Mouse (Mus musculus) intestine, postnatal 0 days (tissue): ENCODE results near the gene Klrb1f. TPM values are rescaled to one million over a fixed set of nuclear protein-coding genes. Genes with fewer than 3 reads are reported as not detected.
"Not testable (repeated sequence)": the region's sequence is repeated elsewhere in the genome, so short reads cannot be mapped to it uniquely, and the experiment has no call there.

Experiments used
- ATAC-seq: fragments of 200-750 bp; cut with Nextera tagmentation; 2 replicates; pipeline ENCODE4 v1.8.0; 2017; ENCODE audit warnings: mild to moderate bottlenecking, moderate TSS enrichment, moderate library complexity
- H3K27ac ChIP-seq: fragments of 300-500 bp; sonication (generic); 2 replicates; pipeline ENCODE4 v1.5.1; 2014; ENCODE audit warnings: mild to moderate bottlenecking, low read depth, low read length, moderate library complexity
- H3K27me3 ChIP-seq: fragments of 300-500 bp; sonication (generic); replicated peaks from 2 replicates; pipeline ENCODE4 v1.6.1; 2014; ENCODE audit warnings: low read length, mixed read lengths; ENCODE audit not compliant: control insufficient read depth, insufficient read depth
- H3K36me3 ChIP-seq: fragments of 300-500 bp; sonication (generic); 2 replicates; pipeline ENCODE4 v1.6.1; 2014; ENCODE audit warnings: mild to moderate bottlenecking, moderate library complexity; ENCODE audit not compliant: control insufficient read depth, insufficient read depth
- H3K4me1 ChIP-seq: fragments of 300-500 bp; sonication (generic); replicated peaks from 2 replicates; pipeline ENCODE4 v1.6.1; 2014; ENCODE audit warnings: antibody characterized with exemption, low read length, mixed read lengths; ENCODE audit not compliant: control insufficient read depth, insufficient read depth
- H3K4me2 ChIP-seq: fragments of 300-500 bp; sonication (generic); replicated peaks from 2 replicates; pipeline ENCODE4 v1.6.1; 2014; ENCODE audit warnings: low read depth, mild to moderate bottlenecking, moderate library complexity
- H3K4me3 ChIP-seq: fragments of 300-500 bp; sonication (generic); 2 replicates; pipeline ENCODE4 v1.5.1; 2014; ENCODE audit warnings: low read depth, low read length
- H3K9ac ChIP-seq: fragments of 300-500 bp; sonication (generic); 2 replicates; pipeline ENCODE4 v1.6.1; 2014; ENCODE audit warnings: mild to moderate bottlenecking, low read depth, low read length
- H3K9me3 ChIP-seq: fragments of 300-500 bp; sonication (generic); 2 replicates; pipeline ENCODE4 v1.6.1; 2016; ENCODE audit warnings: mixed run types; ENCODE audit not compliant: control insufficient read depth
- CTCF ChIP-seq: sonication (generic); IDR thresholded peaks from 2 replicates; pipeline ENCODE4 v1.5.1; 2016; ENCODE audit warnings: low read depth, mild to moderate bottlenecking, control low read depth, antibody characterized with exemption, moderate library complexity
- WGBS: fragments of 180-500 bp; shearing (Covaris S2); extraction: QIAGEN DNeasy Blood & Tissue Kit; methylation state at CpG from one replicate; pipeline ENCODE4 v1.1.7; 2014; 5-methylcytosine and 5-hydroxymethylcytosine counted together
- polyA plus RNA-seq: library from polyadenylated mRNA; unstranded; fragments of >200 nt; fragmentation: Nextera tagmentation; extraction: Ambion mirVana; gene quantifications from 2 replicates; pipeline ENCODE4 v1.2.1, GENCODE M21; 2015

The Klrb1f gene
- polyA plus RNA-seq, 1 experiment from 2014 or later = 0.44 TPM

DNA sequence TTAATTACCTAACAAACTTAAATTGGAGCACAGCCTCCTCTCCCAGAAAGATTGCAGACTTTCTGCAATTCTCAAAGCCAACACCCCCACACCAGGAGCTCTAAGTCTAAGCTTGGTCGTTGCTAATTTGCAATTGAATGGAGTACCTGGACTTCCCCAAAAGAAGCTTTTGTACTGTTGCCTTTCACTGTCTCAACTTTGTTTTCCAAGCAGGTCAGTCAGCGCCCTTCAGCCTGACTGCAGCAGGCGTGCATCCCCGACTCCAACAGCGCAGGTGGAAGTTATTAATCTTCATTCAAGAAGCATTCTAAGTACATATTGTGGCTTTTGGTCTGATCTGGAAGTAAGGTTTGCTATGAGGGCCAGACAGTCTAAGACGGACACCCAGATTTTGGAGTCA is 39.4 kb downstream of the Klrb1f start:
- Histone ChIP-seq H3K36me3 (no peaks in the 10 kb centered on the region), H3K9ac (no peak overlapping the region), H3K4me3 (no peak overlapping the region), H3K9me3 (no peaks in the 10 kb centered on the region), H3K27me3 (no peaks in the 10 kb centered on the region), H3K4me1 (no peaks in the 10 kb centered on the region), H3K4me2 (no peak overlapping the region), H3K27ac (no peak overlapping the region)
- no peak for TF ChIP-seq CTCF
- ATAC-seq = no peak
- WGBS = 94% methylated on average over 6 of the region's 6 CpGs

DNA sequence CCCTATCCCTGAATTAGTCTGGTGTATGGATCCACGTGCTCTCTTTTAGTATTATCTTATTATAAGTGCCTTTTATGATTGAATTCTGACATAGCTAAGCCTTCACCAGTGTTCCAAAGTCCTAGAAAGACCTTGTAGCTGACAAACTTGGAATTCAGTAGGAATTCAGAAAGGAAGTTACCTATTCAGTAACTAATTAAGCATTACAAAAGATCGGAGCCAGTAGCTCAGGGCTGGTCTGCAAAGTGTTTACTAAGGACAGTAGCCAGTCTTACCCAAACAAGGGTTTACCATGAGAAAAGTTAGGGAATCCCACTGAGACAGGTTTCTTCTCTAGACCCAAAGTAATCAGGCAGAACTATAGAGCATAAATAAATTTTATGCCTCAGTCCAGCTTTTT is 40.3 kb downstream of the Klrb1f start:
- not testable (repeated sequence) for ATAC-seq, H3K9ac ChIP-seq
- 72% methylated on average over 2 of the region's 2 CpGs for WGBS

DNA sequence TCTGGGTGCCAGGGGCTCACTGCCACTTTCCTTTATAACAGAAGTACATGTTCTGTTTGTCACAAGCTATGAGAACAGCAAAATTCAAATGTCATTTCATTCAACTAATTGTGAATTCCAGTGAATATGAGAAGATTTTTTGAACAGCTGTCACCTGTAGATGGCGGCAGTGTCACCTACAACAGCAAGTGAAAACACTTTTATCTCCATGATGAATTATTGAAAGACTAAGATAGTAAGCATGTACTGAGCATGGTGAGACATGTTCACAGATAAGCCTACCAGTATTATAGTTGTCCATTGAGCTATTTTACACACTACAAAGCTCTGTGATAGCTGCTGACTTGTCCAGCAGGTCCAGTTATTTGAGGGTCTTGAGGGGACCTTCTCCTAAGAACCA is 42.5 kb downstream of the Klrb1f start:
- peak; percentile 70 for TF ChIP-seq CTCF

More for the DNA sequence above, 40.3 kb downstream of the Klrb1f start:
- H3K36me3 ChIP-seq, H3K27me3 ChIP-seq, H3K27ac ChIP-seq, H3K4me2 ChIP-seq, H3K4me1 ChIP-seq, H3K9me3 ChIP-seq, H3K4me3 ChIP-seq: not testable (repeated sequence)

DNA sequence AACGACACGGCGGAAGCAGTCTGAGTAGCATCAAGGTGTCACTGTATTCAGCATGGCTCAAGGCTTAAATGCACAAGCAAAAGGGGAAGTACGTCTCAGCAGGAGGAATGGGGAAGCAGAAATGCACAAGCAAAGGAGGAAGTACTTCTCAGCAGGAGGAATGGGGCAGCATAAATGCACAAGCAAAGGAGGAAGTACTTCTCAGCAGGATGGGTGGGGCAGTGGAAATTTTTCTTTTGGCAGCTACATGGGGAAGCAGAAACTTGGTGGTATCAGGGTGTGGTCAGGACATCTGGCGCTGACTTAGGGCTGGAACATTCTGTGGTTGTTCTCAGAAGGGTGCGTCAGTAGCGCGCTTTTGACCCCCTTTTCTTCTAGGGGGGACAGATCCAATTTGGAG is 42.9 kb downstream of the Klrb1f start:
- not testable (repeated sequence) for H3K4me2 ChIP-seq, ATAC-seq, H3K4me1 ChIP-seq, H3K27ac ChIP-seq, H3K9me3 ChIP-seq, H3K27me3 ChIP-seq, H3K36me3 ChIP-seq, H3K4me3 ChIP-seq, H3K9ac ChIP-seq
- WGBS = 94% methylated on average over 8 of the region's 8 CpGs

More for the DNA sequence above, 42.5 kb downstream of the Klrb1f start:
- no peak for ATAC-seq
- no peaks in the 10 kb centered on the region for H3K9me3 ChIP-seq
- no peaks in the 10 kb centered on the region for H3K4me1 ChIP-seq
- no peak overlapping the region for H3K9ac ChIP-seq
- no peaks in the 10 kb centered on the region for H3K36me3 ChIP-seq
- no peak overlapping the region for H3K4me3 ChIP-seq
- no peaks in the 10 kb centered on the region for H3K27me3 ChIP-seq
- no peak overlapping the region for H3K4me2 ChIP-seq
- no peak overlapping the region for H3K27ac ChIP-seq
- 81% methylated on average over 1 of the region's 1 CpGs for WGBS

DNA sequence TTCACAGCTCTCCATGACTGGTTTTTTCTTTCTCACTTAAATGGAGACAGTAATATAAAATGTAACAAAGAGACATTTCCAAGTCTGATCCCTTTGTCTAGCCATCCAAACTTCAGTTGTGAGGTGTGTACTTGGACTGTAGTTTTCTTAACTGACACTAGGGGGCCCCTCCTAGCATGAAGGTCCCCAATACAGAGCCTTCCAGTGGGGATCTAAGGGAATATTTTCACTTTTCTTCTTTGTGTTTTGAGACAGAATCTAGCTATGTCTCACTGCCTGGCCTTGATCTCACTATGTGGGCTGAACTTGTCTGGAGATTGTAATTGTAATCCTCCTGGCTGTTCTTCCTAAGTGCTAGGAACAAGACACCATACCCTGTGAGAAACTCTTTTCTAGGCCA is 49.5 kb downstream of the Klrb1f start:
- ATAC-seq = no peak
- H3K36me3 ChIP-seq = peaks cover 12% of the 10 kb centered on the region; the same call in 1 of the 2 replicates

DNA sequence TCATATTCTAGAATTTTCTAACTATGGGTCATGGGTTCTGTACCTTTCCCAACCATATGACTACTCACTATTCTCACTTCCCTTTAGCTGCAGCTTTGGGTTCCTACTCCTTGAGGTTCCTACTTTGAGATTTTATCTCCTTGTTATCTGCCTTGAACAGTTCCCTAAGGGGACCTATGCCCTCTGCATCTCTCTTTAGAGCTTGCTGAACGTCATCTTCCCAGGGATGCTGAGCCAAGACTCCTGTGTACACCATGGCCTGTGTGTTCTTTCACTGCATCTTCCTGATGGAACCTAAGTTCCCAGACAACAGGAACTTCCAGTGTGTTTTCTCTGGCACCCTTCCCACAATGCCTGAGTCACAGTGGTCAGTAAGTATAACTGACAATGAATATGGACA is 52.2 kb downstream of the Klrb1f start:
- 26% methylated on average over 1 of the region's 1 CpGs for WGBS
- Histone ChIP-seq H3K27me3 (no peaks in the 10 kb centered on the region), H3K9me3 (no peaks in the 10 kb centered on the region), H3K4me2 (peak overlapping the region; percentile 49), H3K4me1 (no peaks in the 10 kb centered on the region), H3K9ac (peak overlapping the region; percentile 53), H3K27ac (peak overlapping the region; percentile 29; the same call in 1 of the 2 replicates), H3K4me3 (peak overlapping the region; percentile 20), H3K36me3 (peaks cover 12% of the 10 kb centered on the region; the same call in 1 of the 2 replicates)
- no peak for TF ChIP-seq CTCF
- ATAC-seq = no peak

More for the DNA sequence above, 49.5 kb downstream of the Klrb1f start:
- 0 out of 2 replicates have a peak overlapping the region, but pooled peaks have one; percentile 14 for H3K4me2 ChIP-seq
- H3K4me1 ChIP-seq = no peaks in the 10 kb centered on the region
- no peaks in the 10 kb centered on the region for H3K27me3 ChIP-seq
- TF ChIP-seq CTCF = peak; percentile 84
- no peaks in the 10 kb centered on the region for H3K9me3 ChIP-seq
- no peak overlapping the region; the same call in 1 of the 2 replicates for H3K9ac ChIP-seq
- H3K4me3 ChIP-seq = no peak overlapping the region
- H3K27ac ChIP-seq = no peak overlapping the region

DNA sequence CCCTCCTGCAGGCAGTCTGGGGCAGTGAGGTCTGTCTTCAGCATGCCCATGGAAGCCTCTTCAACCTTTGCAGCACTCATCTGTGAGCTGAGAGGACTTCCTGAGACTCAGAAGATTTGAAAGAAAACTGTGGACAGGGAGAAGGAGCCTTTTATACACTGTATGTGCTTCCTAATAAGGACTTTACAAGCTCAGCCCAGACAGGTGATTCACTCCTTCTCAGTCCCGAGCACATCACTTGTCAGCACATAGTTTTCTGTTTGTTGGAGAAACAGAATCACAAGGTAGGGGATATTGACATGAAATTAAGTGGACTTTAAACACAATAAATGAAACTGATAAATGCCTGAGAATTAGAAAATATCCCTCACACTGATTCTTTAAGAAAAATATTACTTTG is 55.1 kb downstream of the Klrb1f start, which contains the start of gene Clec2e:
Gene Clec2e, minus strand, starts transcription at position 120 of the 400 bp plus-strand sequence.
- ATAC-seq = peak; percentile 74
- H3K9me3 ChIP-seq, H3K4me1 ChIP-seq, H3K27me3 ChIP-seq: not testable (repeated sequence)
- Histone ChIP-seq H3K27ac (peak within 1 kb of the TSS; percentile 81), H3K4me2 (peak within 1 kb of the TSS; percentile 39), H3K36me3 (peaks cover 12% of the 10 kb centered on the region; the same call in 1 of the 2 replicates), H3K4me3 (peak within 1 kb of the TSS; percentile 35), H3K9ac (peak within 1 kb of the TSS; percentile 57)
- 29% methylated on average over 1 of the region's 1 CpGs for WGBS
